Mouse (Mus musculus) bone marrow, adult 2 months (tissue): ENCODE data around the gene Yipf3.

Experiments
- CTCF ChIP-seq: fragments of 200-500 bp; IDR thresholded peaks from 2 replicates; pipeline ENCODE4 v1.5.1; 2011; ENCODE audit warnings: low read length, control low read depth; ENCODE audit not compliant: control insufficient read depth, insufficient read depth
- POLR2A ChIP-seq: fragments of 200-500 bp; IDR thresholded peaks from 2 replicates; pipeline ENCODE4 v1.6.1; 2011; ENCODE audit warnings: low read depth, mild to moderate bottlenecking, control low read depth, low read length, borderline replicate concordance; ENCODE audit not compliant: control insufficient read depth

DNA sequence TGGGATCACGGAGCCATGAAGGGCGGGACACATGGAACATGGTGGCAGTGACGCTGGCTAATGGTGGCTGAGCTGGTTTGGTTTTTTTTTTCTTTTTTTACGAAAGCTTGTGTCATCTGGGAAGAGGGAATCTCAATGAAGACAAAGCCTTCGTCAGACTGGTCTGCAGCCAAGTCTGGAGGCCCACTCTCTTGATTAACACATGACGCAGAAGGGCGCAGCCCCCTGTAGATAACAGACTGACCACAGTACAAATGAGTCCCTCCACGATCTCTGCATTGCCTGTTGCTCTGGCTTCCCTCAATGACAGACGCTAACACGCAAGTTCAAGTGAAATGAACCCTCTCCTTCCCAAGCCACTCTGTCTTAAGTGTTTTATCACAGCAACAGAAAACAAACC, 27.6 kb downstream of the Yipf3 start:
- TF ChIP-seq CTCF (no peak), POLR2A (no peak)
